Mouse (Mus musculus) cerebellum, postnatal 10 days (tissue): ENCODE measurements around the gene Upk1a.

Source experiments
- DNase-seq, 2 experiments: peaks; one replicate each; pipeline ENCODE4 v3.0.0; 2021; ENCODE audit warnings: mixed read lengths in 2 of 2

Upk1a gene

GRCm38 (mm10) chr7:30612654-30613402 lies at the start of gene Upk1a:
TSS of gene Upk1a (minus strand) at chr7:30612847.
- DNase-seq = no peak

DNA sequence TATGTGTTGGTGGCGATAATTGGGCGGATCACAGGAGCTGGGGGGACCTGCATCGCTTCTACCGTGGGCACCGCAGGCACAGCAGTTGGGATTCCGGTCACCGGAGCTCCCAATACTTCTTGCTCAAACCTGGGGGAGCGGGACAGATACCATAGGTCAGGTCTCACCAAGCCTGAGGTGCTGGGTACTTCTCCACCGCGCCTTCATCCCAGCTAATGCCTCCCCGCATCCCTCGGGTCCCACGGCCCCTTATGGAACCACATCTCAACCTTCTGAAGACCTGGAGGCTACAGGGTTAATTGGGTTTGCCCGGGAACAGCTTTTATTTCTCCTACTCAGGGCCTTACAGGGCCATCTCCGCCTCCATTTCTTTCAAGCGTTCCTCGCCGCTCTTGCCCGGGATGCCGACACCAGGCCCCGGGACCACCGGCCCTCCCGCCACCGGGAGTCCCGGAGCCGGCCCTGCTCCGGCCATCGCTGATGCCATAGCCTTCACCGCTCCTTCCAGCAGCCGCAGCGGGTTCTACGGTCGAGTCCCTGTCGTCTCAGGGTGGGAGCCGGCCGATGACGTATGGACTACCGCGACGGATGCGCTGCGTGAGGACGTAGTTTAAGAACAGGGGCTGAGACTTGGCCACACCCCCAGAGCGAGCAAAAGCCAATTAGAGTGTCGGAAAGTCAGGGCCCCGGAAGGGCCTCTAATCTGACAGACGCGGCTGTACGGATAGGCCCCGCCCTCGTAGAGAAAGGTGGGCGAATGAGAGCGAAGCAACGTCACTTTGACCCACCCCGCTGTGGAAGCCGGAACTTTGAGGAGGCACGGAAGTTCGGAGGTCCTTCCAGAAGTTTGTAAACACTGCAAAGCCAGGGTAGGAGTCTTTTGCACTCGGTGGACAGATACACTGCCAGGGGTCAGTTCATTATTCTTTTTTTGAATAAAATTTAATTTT lies 37.2 kb upstream of the Upk1a start, which contains the start of gene Rbm42:
Gene Rbm42 (minus strand): TSS at position 727 of the 950 bp plus-strand sequence.
- peak; percentile 99 for DNase-seq

- no peak for DNase-seq
These were observed 26.4 kb upstream of the Upk1a start for GRCm38 (mm10) chr7:30639083-30639482.

DNA sequence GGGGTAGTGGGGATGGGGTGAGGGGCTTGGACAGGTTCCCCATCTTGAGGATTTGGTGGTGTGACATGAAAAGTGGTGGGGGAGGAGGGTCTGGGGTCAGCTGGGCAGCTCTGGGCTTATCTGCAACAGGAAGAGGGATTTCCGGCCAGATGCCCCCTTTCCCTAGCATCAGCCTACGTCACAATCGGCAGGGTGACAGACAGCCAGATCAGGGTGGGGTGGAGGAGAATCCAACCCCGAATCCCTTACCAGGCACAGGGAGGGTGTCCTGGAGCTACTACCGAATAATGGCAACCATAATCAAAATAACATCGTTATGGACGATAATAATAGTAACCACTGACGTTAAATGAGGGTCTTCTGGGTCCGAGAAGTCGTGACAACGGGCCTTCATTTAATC lies 23.7 kb upstream of the Upk1a start:
- DNase-seq = no peak

- DNase-seq = no peak
These were observed 23.1 kb upstream of the Upk1a start, which contains the start of gene Etv2 for GRCm38 (mm10) chr7:30635752-30636151. TSS of gene Etv2 (minus strand) at chr7:30635852.

DNA sequence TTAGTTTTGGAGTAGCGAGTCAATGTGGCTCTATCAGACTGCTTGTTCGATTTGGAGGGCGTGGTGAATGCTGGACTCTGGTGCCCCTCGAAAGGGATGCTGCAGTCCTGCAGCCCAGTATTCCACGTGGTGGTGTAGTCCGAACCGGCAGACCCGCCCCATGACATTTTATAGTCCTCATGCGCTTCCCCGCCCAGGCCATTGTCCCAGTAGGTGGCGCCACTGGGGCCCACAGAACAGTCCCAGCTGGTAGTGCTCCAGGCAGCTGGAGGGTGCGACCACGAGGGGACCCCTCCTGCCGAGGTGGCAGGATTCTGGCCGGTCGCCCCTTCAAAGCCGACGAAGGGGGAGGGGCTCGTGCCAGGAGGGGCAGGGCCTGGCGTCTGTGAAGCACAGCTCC lies 22.0 kb upstream of the Upk1a start:
- DNase-seq = peak; percentile 76 to 82

GRCm38 (mm10) chr7:30633762-30634412 lies 21.2 kb upstream of the Upk1a start:
- DNase-seq = no peak

- DNase-seq = no peak
These were observed 16.4 kb upstream of the Upk1a start for GRCm38 (mm10) chr7:30629013-30629412.

DNA sequence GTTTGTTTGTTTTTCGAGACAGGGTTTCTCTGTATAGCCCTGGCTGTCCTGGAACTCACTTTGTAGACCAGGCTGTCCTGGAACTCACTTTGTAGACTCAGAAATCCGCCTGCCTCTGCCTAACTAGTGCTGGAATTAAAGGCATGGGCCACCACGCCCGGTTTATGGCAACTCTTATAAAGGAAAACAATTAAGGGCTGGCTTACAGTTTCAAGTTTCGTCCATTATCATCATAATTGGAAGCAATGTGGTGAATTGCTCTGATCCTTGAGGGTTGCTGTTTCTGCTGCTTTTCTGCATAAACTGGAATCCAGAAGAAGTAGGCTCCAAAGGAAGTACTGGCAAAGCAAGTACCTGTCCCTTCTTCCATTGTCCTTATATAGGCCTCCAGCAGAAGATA lies 14.0 kb upstream of the Upk1a start:
- DNase-seq = no peak

- peak; percentile 92 for DNase-seq
These were observed 13.1 kb upstream of the Upk1a start, which contains the start of gene Cox6b1 for GRCm38 (mm10) chr7:30625530-30626384. TSS of gene Cox6b1 (minus strand) at chr7:30626151.

- DNase-seq = peak; percentile 55 to 66
These were observed 6.6 kb upstream of the Upk1a start for GRCm38 (mm10) chr7:30619202-30619601.

- DNase-seq = no peak
These were observed 6.0 kb upstream of the Upk1a start for GRCm38 (mm10) chr7:30618658-30619057.

- DNase-seq = no peak
These were observed 2.6 kb upstream of the Upk1a start for GRCm38 (mm10) chr7:30615049-30615760.

DNA sequence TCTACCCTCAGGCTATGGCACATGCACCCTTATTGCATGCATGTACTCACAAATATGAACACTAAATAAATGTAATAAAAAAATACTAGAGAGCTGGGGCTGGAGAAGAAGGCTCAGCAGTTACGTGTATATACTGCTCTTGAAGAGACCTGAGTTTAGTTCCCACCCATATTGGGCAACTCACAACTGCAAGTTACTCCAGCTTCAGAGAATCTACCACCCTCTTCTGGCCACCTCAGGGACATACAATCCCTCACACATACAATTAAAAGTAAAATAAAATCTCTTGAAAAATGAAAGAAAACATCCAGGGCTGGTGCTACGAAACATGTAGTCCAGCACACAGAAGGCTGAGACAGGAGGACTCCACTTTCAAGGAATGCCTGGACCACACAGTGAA lies 1.8 kb upstream of the Upk1a start:
- DNase-seq = no peak

DNA sequence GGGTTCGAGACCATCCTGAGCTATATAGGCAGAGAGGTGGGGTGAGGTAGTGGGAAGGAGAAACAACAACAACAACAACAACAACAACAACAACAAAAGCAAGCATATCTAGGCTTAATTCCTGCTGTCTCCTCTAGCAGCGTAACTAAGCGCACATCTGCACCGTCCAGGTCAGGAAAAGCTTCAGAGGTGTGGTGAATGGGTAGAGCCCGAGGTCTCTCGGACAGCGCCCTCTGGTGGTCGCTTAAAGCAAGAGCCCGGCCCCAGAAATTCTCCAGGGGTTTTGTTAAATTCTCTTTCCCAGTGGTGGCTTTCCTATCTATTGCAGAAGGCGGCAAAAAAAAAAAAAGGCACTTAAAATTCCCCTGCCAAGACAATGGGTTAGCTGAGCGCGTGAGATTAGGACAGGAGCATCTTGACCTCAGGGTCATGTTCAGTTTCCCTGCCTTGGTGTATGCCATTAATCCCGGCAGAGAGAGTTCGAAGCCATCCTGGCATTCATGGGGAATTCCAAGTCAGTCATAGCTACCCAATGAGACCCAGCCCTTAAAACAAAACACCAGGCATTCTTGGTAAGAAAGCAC lies 974 bp upstream of the Upk1a start:
- peak; percentile 76 to 86 for DNase-seq

- no peak for DNase-seq
These were observed 2.6 kb downstream of the Upk1a start for GRCm38 (mm10) chr7:30610043-30610442.

GRCm38 (mm10) chr7:30608476-30608875 lies 4.2 kb downstream of the Upk1a start:
- DNase-seq = no peak

GRCm38 (mm10) chr7:30607706-30608309 lies 4.8 kb downstream of the Upk1a start:
- peak; percentile 82 to 85 for DNase-seq

GRCm38 (mm10) chr7:30604944-30605343 lies 7.7 kb downstream of the Upk1a start:
- no peak for DNase-seq

DNA sequence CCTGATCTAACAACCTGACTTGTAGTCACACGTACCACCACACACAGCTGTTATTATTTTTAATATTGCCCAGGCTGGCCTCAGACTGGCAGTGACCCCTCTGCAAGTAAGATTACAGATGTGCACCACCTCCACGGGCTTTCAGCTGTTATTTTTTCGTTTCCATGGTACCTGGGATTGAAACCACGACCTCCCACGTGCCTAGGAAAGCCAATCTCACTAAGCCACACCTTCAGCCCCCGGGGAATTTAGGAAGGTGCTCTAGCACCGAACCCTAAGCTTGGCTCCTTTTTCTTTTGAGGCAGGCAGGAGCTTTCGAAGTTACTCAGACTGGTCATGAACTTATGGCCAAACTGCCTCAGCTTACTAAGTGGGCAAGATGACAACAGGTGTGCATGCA lies 8.2 kb downstream of the Upk1a start:
- no peak for DNase-seq

DNA sequence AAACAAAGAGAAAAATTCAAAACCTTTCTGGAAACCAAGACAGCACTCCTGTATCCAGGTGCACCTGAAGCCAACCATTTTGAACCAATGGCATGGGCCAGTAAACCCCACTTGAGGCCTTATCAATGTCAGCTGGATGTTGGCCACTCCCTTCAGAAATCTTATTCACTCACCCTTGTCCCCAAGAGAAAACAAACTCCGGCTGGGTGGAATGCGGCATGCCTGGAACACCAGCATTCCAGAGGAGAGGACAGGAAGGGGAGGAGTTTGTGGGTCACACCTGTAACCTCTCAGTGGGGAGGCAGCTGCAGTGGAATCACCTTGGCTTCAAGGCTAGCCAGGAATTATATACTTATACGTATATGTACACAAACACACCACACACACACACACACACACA lies 10.1 kb downstream of the Upk1a start:
- no peak for DNase-seq
